Mouse (Mus musculus): ENCODE results near the gene Ice1. TPM values are rescaled to one million over a fixed set of nuclear protein-coding genes. Genes with fewer than 3 reads are reported as not detected.

Ice1 gene
- polyA plus RNA-seq (2014; fragmentation: Nextera tagmentation; extraction: Ambion mirVana), result 28.4 and 28.9 TPM in 2 replicates

DNA sequence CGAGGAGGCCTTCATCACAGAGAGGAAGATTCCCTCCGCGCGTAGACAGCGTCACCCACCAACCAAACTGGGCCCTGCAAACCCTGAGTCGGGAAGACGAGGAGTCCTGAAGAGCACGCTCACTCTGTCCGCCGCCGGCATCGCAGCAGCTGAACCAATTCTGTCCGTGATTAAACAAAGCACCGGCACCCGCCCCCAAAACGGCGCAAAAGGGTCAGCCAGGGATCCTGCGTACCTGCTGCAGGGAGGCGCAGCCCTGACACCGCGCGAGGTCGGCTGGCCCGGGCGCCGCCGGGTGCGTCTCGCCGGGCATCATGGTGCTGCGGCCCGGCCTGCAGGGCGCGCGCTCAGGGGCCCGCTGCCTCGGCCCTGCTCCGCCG lies at the start of gene Ice1:
Gene Ice1, minus strand, starts transcription at position 353 of the 380 bp plus-strand sequence.
- 1% methylated on average over 37 of the region's 39 CpGs for WGBS
- H3K4me2 ChIP-seq, result peak within 1 kb of the TSS; percentile 72

DNA sequence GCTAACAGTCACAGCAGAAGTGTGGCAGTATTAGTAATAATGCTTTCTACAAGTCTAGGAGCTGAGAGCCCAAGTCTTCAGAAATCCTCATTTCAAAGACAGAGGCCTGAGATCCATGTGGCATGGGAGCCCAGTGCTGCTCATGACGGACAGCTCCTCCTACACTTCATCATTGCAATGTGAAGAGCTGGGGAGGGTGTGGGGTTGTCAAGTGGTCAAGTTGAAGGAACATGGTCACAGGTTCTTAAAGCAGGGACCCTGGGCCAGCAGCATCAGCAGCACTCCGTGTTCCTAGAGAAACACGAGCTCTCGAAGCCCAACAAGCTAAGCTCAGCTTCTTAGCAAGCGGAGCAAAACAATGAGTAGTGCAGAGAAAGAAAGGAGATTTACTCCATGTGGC lies 48.4 kb upstream of the Ice1 start:
- no peaks in the 10 kb centered on the region for H3K4me1 ChIP-seq (ENCODE audit: control insufficient read depth, insufficient read depth, low read length)
- DNase-seq (ENCODE audit: low spot score, missing footprints), result peak; percentile 81
- ATAC-seq (ENCODE audit: low FRiP score), result no peak
- H3K27me3 ChIP-seq (ENCODE audit: control insufficient read depth, insufficient read depth, low read length), result no peaks in the 10 kb centered on the region
- 61% methylated on average over 5 of the region's 5 CpGs for WGBS
- no peak overlapping the region for H3K4me2 ChIP-seq
- H3K9me3 ChIP-seq (ENCODE audit: control insufficient read depth, low read length), result no peaks in the 10 kb centered on the region
- no peak overlapping the region for H3K4me3 ChIP-seq (ENCODE audit: low read depth, low read length)
- no peak overlapping the region for H3K9ac ChIP-seq (ENCODE audit: low read length)
- no peaks in the 10 kb centered on the region for H3K36me3 ChIP-seq (ENCODE audit: control insufficient read depth, insufficient read depth, low read length)
- H3K27ac ChIP-seq (ENCODE audit: low read depth, low read length), result no peak overlapping the region

More for the DNA sequence above, at the start of gene Ice1:
- DNase-seq (ENCODE audit: low spot score, missing footprints), result peak; percentile 96
- peaks cover 11% of the 10 kb centered on the region for H3K4me1 ChIP-seq (ENCODE audit: control insufficient read depth, insufficient read depth, low read length)
- H3K27ac ChIP-seq (ENCODE audit: low read depth, low read length), result peak within 1 kb of the TSS; percentile 73
- no peaks in the 10 kb centered on the region for H3K36me3 ChIP-seq (ENCODE audit: control insufficient read depth, insufficient read depth, low read length)
- peak; percentile 59 for ATAC-seq (ENCODE audit: low FRiP score)
- no peaks in the 10 kb centered on the region for H3K9me3 ChIP-seq (ENCODE audit: control insufficient read depth, low read length)
- peak within 1 kb of the TSS; percentile 82 for H3K9ac ChIP-seq (ENCODE audit: low read length)
- H3K27me3 ChIP-seq (ENCODE audit: control insufficient read depth, insufficient read depth, low read length), result no peaks in the 10 kb centered on the region
- peak within 1 kb of the TSS; percentile 84 for H3K4me3 ChIP-seq (ENCODE audit: low read depth, low read length)

- H3K36me3 ChIP-seq (ENCODE audit: control insufficient read depth, insufficient read depth, low read length), result no peaks in the 10 kb centered on the region
- no peaks in the 10 kb centered on the region for H3K4me1 ChIP-seq (ENCODE audit: control insufficient read depth, insufficient read depth, low read length)
- no peak overlapping the region for H3K4me2 ChIP-seq
- 77% methylated on average over 7 of the region's 7 CpGs for WGBS
- no peaks in the 10 kb centered on the region for H3K9me3 ChIP-seq (ENCODE audit: control insufficient read depth, low read length)
- peak; percentile 87 for DNase-seq (ENCODE audit: low spot score, missing footprints)
- peak overlapping the region; percentile 25; the same call in 1 of the 2 replicates for H3K27ac ChIP-seq (ENCODE audit: low read depth, low read length)
- H3K27me3 ChIP-seq (ENCODE audit: control insufficient read depth, insufficient read depth, low read length), result no peaks in the 10 kb centered on the region
- H3K4me3 ChIP-seq (ENCODE audit: low read depth, low read length), result no peak overlapping the region
- peak; percentile 82 for ATAC-seq (ENCODE audit: low FRiP score)
- no peak overlapping the region for H3K9ac ChIP-seq (ENCODE audit: low read length)
These were observed 47.7 kb upstream of the Ice1 start for GRCm38 (mm10) chr13:70684976-70685609.

- H3K4me2 ChIP-seq, result no peak overlapping the region
- H3K4me1 ChIP-seq (ENCODE audit: control insufficient read depth, insufficient read depth, low read length), result no peaks in the 10 kb centered on the region
- 87% methylated on average over 7 of the region's 7 CpGs for WGBS
- H3K9ac ChIP-seq (ENCODE audit: low read length), result no peak overlapping the region
- no peak for DNase-seq (ENCODE audit: low spot score, missing footprints)
- H3K9me3 ChIP-seq (ENCODE audit: control insufficient read depth, low read length), result no peaks in the 10 kb centered on the region
- no peaks in the 10 kb centered on the region for H3K27me3 ChIP-seq (ENCODE audit: control insufficient read depth, insufficient read depth, low read length)
- no peak overlapping the region for H3K4me3 ChIP-seq (ENCODE audit: low read depth, low read length)
- no peaks in the 10 kb centered on the region for H3K36me3 ChIP-seq (ENCODE audit: control insufficient read depth, insufficient read depth, low read length)
- H3K27ac ChIP-seq (ENCODE audit: low read depth, low read length), result no peak overlapping the region
- ATAC-seq (ENCODE audit: low FRiP score), result no peak
These were observed 44.2 kb upstream of the Ice1 start for GRCm38 (mm10) chr13:70681411-70682183.

DNA sequence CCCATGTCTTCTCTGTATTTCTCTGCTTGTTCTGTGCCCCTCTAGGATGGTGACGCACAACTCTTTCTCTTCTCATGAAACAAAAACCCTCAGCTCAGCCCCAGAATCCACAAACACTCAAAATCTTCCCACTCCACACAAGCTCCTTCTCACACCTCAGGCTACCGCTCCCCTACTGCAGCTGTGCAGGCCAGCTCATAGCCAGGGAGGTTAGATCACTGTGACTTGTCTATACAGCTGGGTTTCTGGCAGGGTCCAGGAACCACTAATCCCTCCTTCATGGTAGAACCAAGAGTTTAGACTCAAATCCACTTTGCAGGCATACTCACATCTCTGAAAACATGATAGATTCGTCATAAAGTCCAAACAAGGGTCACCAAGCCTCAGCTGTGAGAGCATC lies 42.9 kb upstream of the Ice1 start:
- H3K9me3 ChIP-seq (ENCODE audit: control insufficient read depth, low read length), result no peaks in the 10 kb centered on the region
- no peaks in the 10 kb centered on the region for H3K4me1 ChIP-seq (ENCODE audit: control insufficient read depth, insufficient read depth, low read length)
- no peak overlapping the region for H3K4me3 ChIP-seq (ENCODE audit: low read depth, low read length)
- H3K9ac ChIP-seq (ENCODE audit: low read length), result no peak overlapping the region
- H3K4me2 ChIP-seq, result no peak overlapping the region
- DNase-seq (ENCODE audit: low spot score, missing footprints), result no peak
- no peak for ATAC-seq (ENCODE audit: low FRiP score)
- no peaks in the 10 kb centered on the region for H3K27me3 ChIP-seq (ENCODE audit: control insufficient read depth, insufficient read depth, low read length)
- H3K36me3 ChIP-seq (ENCODE audit: control insufficient read depth, insufficient read depth, low read length), result no peaks in the 10 kb centered on the region
- H3K27ac ChIP-seq (ENCODE audit: low read depth, low read length), result no peak overlapping the region
- WGBS, result 93% methylated on average over 3 of the region's 3 CpGs

DNA sequence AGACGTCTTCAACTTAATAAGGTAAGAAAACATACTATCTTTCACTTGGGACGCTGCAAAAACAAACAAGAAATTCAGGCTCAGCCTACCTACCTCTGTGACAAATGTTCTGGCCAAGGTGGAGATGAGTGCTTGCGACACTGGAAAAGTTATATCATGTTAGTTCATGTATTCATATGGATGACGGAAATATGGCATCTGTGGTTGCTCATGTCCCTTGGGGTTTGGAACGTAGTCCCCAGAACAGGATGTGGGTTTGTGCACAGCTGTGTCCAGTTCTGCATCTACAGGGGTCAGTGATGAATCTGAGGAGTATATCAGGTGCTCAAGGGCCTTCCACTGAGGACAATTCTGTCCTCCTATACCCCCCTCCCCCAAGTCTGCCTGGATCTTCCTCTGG lies 40.3 kb upstream of the Ice1 start:
- DNase-seq (ENCODE audit: low spot score, missing footprints) (no peak), ATAC-seq (ENCODE audit: low FRiP score) (no peak)
- no peaks in the 10 kb centered on the region for H3K27me3 ChIP-seq (ENCODE audit: control insufficient read depth, insufficient read depth, low read length)
- no peak overlapping the region for H3K4me3 ChIP-seq (ENCODE audit: low read depth, low read length)
- no peak overlapping the region for H3K9ac ChIP-seq (ENCODE audit: low read length)
- H3K4me1 ChIP-seq (ENCODE audit: control insufficient read depth, insufficient read depth, low read length), result no peaks in the 10 kb centered on the region
- no peak overlapping the region for H3K27ac ChIP-seq (ENCODE audit: low read depth, low read length)
- 92% methylated on average over 5 of the region's 5 CpGs for WGBS
- no peaks in the 10 kb centered on the region for H3K9me3 ChIP-seq (ENCODE audit: control insufficient read depth, low read length)
- no peak overlapping the region for H3K4me2 ChIP-seq
- H3K36me3 ChIP-seq (ENCODE audit: control insufficient read depth, insufficient read depth, low read length), result no peaks in the 10 kb centered on the region

DNA sequence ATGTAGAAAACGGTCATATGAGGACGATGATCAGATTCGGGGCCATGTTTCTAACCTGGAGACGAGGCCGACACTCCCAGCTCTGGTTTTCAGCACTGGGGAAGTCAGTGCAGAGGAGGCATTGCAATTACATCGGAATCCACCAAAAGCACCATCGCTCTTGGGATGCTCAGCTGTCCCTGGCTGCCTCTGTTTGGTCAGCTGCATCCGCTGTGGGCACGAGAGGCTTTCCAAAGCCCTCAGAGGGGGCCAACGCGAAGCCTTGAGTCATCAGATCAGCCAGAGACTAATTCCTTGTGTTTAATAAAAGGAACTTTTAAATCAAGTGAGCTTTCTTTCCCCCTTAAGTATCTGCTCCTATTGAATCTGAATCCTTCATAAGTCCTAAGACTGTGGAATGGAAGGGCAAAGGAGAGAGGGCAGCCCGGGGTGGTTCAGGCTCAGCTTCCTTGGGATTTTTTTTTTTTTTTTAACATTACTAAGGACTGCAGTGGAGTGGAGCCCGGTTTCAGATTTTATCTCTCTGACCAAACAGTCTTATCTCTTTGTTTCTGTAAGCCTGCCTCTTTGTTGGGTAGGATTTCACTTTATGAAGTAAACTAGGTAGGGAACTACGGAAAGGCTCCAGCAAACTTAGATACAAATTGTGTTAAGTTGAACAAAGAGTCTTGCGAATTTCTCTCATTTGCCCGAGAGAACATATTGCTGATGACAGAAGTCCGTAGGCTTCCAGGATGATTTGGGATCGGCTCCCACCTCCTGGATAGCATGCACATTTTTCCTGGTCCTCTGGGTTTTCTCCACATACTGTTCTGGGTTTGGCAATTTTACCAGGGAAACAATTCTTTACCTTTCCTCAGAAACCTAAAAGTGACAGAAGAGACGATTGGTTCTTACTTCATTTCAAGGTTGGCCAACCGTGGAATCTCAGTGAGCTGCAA lies 39.1 kb upstream of the Ice1 start:
- Histone ChIP-seq H3K9me3 (ENCODE audit: control insufficient read depth, low read length) (no peaks in the 10 kb centered on the region), H3K4me3 (ENCODE audit: low read depth, low read length) (no peak overlapping the region), H3K9ac (ENCODE audit: low read length) (no peak overlapping the region), H3K27ac (ENCODE audit: low read depth, low read length) (no peak overlapping the region), H3K36me3 (ENCODE audit: control insufficient read depth, insufficient read depth, low read length) (no peaks in the 10 kb centered on the region), H3K27me3 (ENCODE audit: control insufficient read depth, insufficient read depth, low read length) (no peaks in the 10 kb centered on the region), H3K4me2 (no peak overlapping the region), H3K4me1 (ENCODE audit: control insufficient read depth, insufficient read depth, low read length) (no peaks in the 10 kb centered on the region)
- no peak for DNase-seq (ENCODE audit: low spot score, missing footprints)
- 63% methylated on average over 20 of the region's 20 CpGs for WGBS
- ATAC-seq (ENCODE audit: low FRiP score), result no peak

- Histone ChIP-seq H3K27ac (ENCODE audit: low read depth, low read length) (no peak overlapping the region), H3K4me3 (ENCODE audit: low read depth, low read length) (no peak overlapping the region), H3K36me3 (ENCODE audit: control insufficient read depth, insufficient read depth, low read length) (no peaks in the 10 kb centered on the region), H3K27me3 (ENCODE audit: control insufficient read depth, insufficient read depth, low read length) (no peaks in the 10 kb centered on the region), H3K4me2 (no peak overlapping the region), H3K9ac (ENCODE audit: low read length) (no peak overlapping the region), H3K9me3 (ENCODE audit: control insufficient read depth, low read length) (no peaks in the 10 kb centered on the region), H3K4me1 (ENCODE audit: control insufficient read depth, insufficient read depth, low read length) (no peaks in the 10 kb centered on the region)
- ATAC-seq (ENCODE audit: low FRiP score) (no peak), DNase-seq (ENCODE audit: low spot score, missing footprints) (no peak)
- 95% methylated on average over 10 of the region's 10 CpGs for WGBS
These were observed 37.6 kb upstream of the Ice1 start for GRCm38 (mm10) chr13:70674998-70675397.

Data from midbrain, embryonic 11.5 days (tissue).